Mouse (Mus musculus) CD4-positive naive resting alpha-beta T cell, adult 76 days (primary cell): Measurements from ENCODE around the gene Gtf3c3. TPM values are rescaled to one million over a fixed set of nuclear protein-coding genes. Genes with fewer than 3 reads are reported as not detected.

Source experiments
- total RNA-seq: library from RNA; stranded (reverse); gene quantifications from one replicate; pipeline ENCODE4 v1.2.4, GENCODE M21; 2023

The Gtf3c3 gene
- total RNA-seq = 22.6 TPM

DNA sequence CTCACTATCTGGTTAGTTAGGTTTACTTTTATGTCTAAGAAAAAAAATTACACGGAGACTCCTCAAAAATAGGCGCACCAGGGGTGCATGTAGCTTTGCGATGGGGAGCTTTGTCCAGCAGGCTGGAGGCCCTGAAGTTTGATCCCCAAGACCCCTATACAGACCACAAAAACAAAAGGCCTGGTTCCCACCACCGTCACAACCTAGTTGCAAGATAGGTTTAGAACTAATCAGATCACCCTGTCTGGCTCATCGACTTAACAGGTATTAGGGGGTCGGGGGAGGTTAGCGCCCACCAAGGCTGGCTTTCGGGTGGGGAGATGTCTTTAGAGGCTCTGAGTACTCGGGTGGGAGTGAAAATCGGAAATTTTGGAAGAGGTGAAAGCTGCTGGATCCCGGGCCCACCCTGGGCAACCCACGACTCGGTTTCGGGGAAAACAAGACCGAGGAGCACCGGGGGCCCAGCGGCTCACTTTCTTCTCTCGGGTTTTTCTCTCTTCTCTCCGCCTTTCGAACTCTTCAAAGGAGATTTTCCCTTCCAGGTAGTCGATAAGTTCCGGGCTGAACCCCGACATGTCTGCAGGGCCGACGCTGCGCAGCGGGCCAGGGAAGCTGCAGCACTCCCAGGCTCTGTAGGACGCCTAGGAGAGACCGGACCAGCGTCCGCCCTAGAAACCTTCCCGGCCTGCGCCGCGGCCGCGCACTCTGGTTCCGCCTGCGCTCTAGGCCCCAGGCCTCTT, at the start of gene Gtf3c3:
TSS of gene Gtf3c3 (minus strand) at position 632 of the 740 bp plus-strand sequence.

Other genes starting within 250 kb of the Gtf3c3 start
- gene Hecw2, start 243.8 kb downstream of the Gtf3c3 start, total RNA-seq = 1.3 TPM
- 0.35 TPM for gene Ccdc150, start 188.3 kb downstream of the Gtf3c3 start, total RNA-seq
- gene Pgap1, start 118.7 kb upstream of the Gtf3c3 start, total RNA-seq = 33.5 TPM